Comparison of ENCODE assay signal across 18 mouse cellular contexts in genomic region chr10:88385758-88386157, GRCm38 (mm10). TPM values are rescaled to one million over a fixed set of nuclear protein-coding genes. Genes with fewer than 3 reads are reported as not detected.
A peak's percentile ranks its signal among the peaks of the same experiment; 100 is the strongest.
DNase-seq lines count a peak whose midpoint lies in the region; ATAC-seq and TF ChIP-seq lines count a peak whose summit lies in the region.
"Had no signal": no experiment of that assay in that cellular context is flagged by ENCODE, and none has a peak within 500 bp of the region (broad histone marks: within the 10 kb centered on the region; RNA-seq: fewer than 3 reads in every experiment).

No protein-coding gene starts in this region.

- TF ChIP-seq POLR2A in MEL (IDR thresholded peaks at IDR 0.05; ENCODE audit: control insufficient read depth in 1 of 2, insufficient read depth in 1 of 2, low read depth in 1 of 2, low read length in 2 of 2, poor library complexity in 1 of 2), result no peak

- no peak overlapping the region for H3K9ac ChIP-seq in kidney, postnatal 0 days (ENCODE audit: low read depth, low read length)
- no peak overlapping the region for H3K9ac ChIP-seq in MEL (ENCODE audit: control insufficient read depth, low read depth, low read length, poor library complexity, severe bottlenecking)
- no peak overlapping the region for H3K9ac ChIP-seq in hindbrain, embryonic 11.5 days (ENCODE audit: low read depth, low read length)
- H3K9ac ChIP-seq: forebrain, embryonic 12.5 days; limb, embryonic 12.5 days; neural tube, embryonic 15.5 days had no signal

- H3K4me2 ChIP-seq in kidney, postnatal 0 days (ENCODE audit: low read length), result no peak overlapping the region
- no peak overlapping the region for H3K4me2 ChIP-seq in hindbrain, embryonic 11.5 days (replicated peaks; ENCODE audit: low read depth, low read length)
- H3K4me2 ChIP-seq: forebrain, embryonic 12.5 days; limb, embryonic 12.5 days; neural tube, embryonic 15.5 days had no signal

- no peaks in the 10 kb centered on the region for H3K9me3 ChIP-seq in kidney, postnatal 0 days (replicated peaks; ENCODE audit: low read length)
- H3K9me3 ChIP-seq in MEL (replicated peaks; ENCODE audit: insufficient read depth, low read length), result no peaks in the 10 kb centered on the region
- H3K9me3 ChIP-seq in hindbrain, embryonic 11.5 days (ENCODE audit: control insufficient read depth, low read length), result no peaks in the 10 kb centered on the region
- H3K9me3 ChIP-seq: forebrain, embryonic 12.5 days; limb, embryonic 12.5 days; neural tube, embryonic 15.5 days had no signal

- peak; percentile 21 for DNase-seq in kidney, postnatal 0 days (ENCODE audit: low spot score)
- no peak for DNase-seq in kidney, postnatal 10 days
- DNase-seq in MEL (ENCODE audit: low read depth, low spot score), result peak; percentile 82
- no peak for DNase-seq in hindbrain, embryonic 11.5 days (ENCODE audit: low spot score)
- no peak for DNase-seq in gastrocnemius, postnatal 4 days (ENCODE audit: low spot score in 2 of 2)
- no peak for DNase-seq in adrenal gland, postnatal 14 days
- DNase-seq: cerebellum, adult 9-11 months; gastrocnemius, postnatal 10 days; layer of hippocampus, postnatal 36 days; right cerebral cortex, postnatal 14 days had no signal

- no peak for TF ChIP-seq RAD21 in MEL (IDR thresholded peaks at IDR 0.05; ENCODE audit: low read depth, low read length)

- ATAC-seq in kidney, postnatal 0 days (replicated peaks; ENCODE audit: low FRiP score, low read depth), result no peak
- peak; percentile 25 to 49; a peak in 2 of 4 replicates for ATAC-seq in hematopoietic stem cell, adult 5-6 weeks (replicated peaks in 1 of 2; ENCODE audit: insufficient read depth in 1 of 2, low FRiP score in 2 of 2, low TSS enrichment in 1 of 2, low read depth in 1 of 2, poor library complexity in 2 of 2, severe bottlenecking in 2 of 2)
- peak; percentile 93 for ATAC-seq in megakaryocyte-erythroid progenitor cell, adult 5-6 weeks (replicated peaks; ENCODE audit: low FRiP score, low TSS enrichment, poor library complexity, severe bottlenecking)
- ATAC-seq in hindbrain, embryonic 11.5 days (ENCODE audit: low FRiP score), result no peak
- ATAC-seq: activated CD4-positive, CD25-positive, alpha-beta regulatory T cell, adult 4 months; intestine, postnatal 0 days; midbrain, embryonic 16.5 days had no signal

- TF ChIP-seq EP300 in MEL (IDR thresholded peaks at IDR 0.05; ENCODE audit: low read depth in 1 of 2, low read length in 2 of 2), result peak; percentile 90 to 93

- H3K27me3 ChIP-seq in kidney, postnatal 0 days (ENCODE audit: insufficient read depth, low read length), result no peaks in the 10 kb centered on the region
- H3K27me3 ChIP-seq in MEL (ENCODE audit: control insufficient read depth in 1 of 2, insufficient read depth in 2 of 2, low read length in 2 of 2), result no peaks in the 10 kb centered on the region
- no peaks in the 10 kb centered on the region for H3K27me3 ChIP-seq in hindbrain, embryonic 11.5 days (ENCODE audit: control insufficient read depth, insufficient read depth, low read length)
- H3K27me3 ChIP-seq: forebrain, embryonic 12.5 days; limb, embryonic 12.5 days; neural tube, embryonic 15.5 days had no signal

- 57% methylated on average over 6 of the region's 6 CpGs for WGBS in kidney, postnatal 0 days
- WGBS in hindbrain, embryonic 11.5 days, result 87% methylated on average over 6 of the region's 6 CpGs

- H3K4me3 ChIP-seq in kidney, postnatal 0 days (replicated peaks; ENCODE audit: low read depth, low read length), result no peak overlapping the region
- no peak overlapping the region for H3K4me3 ChIP-seq in MEL (ENCODE audit: control insufficient read depth in 1 of 2, insufficient read depth in 1 of 2, low read depth in 2 of 2, low read length in 2 of 2)
- H3K4me3 ChIP-seq in hindbrain, embryonic 11.5 days (ENCODE audit: low read depth, low read length), result no peak overlapping the region
- H3K4me3 ChIP-seq: forebrain, embryonic 12.5 days; limb, embryonic 12.5 days; neural tube, embryonic 15.5 days had no signal

- no peak for TF ChIP-seq CTCF in kidney, postnatal 0 days (IDR thresholded peaks at IDR 0.05; ENCODE audit: low read depth)
- TF ChIP-seq CTCF in MEL (IDR thresholded peaks at IDR 0.05 in 2 of 3, conservative IDR thresholded peaks at IDR 0.05 in 1 of 3; ENCODE audit: control insufficient read depth in 1 of 3, insufficient read depth in 1 of 3, low read depth in 2 of 3, low read length in 3 of 3, poor library complexity in 1 of 3, severe bottlenecking in 1 of 3), result no peak

- 0 out of 2 replicates have a peak overlapping the region, but pooled peaks have one; percentile 50 for H3K27ac ChIP-seq in kidney, postnatal 0 days
- peak overlapping the region; percentile 20; the same call in 1 of the 2 replicates for H3K27ac ChIP-seq in MEL (ENCODE audit: control insufficient read depth, low read depth, low read length)
- H3K27ac ChIP-seq in hindbrain, embryonic 11.5 days (ENCODE audit: low read depth, low read length), result no peak overlapping the region
- H3K27ac ChIP-seq: forebrain, embryonic 12.5 days; limb, embryonic 12.5 days; neural tube, embryonic 15.5 days had no signal

- H3K4me1 ChIP-seq in kidney, postnatal 0 days (replicated peaks; ENCODE audit: insufficient read depth, low read length), result peaks cover 15% of the 10 kb centered on the region; the same call in 1 of the 2 replicates
- peaks cover 16 to 58% of the 10 kb centered on the region in 2 experiments for H3K4me1 ChIP-seq in MEL (ENCODE audit: control insufficient read depth in 1 of 2, insufficient read depth in 2 of 2, low read length in 2 of 2)
- H3K4me1 ChIP-seq in hindbrain, embryonic 11.5 days (replicated peaks; ENCODE audit: control insufficient read depth, insufficient read depth, low read length), result no peaks in the 10 kb centered on the region

- H3K79me2 ChIP-seq in MEL (ENCODE audit: control insufficient read depth, insufficient read depth, low read length, poor library complexity), result peaks cover 56% of the 10 kb centered on the region

- H3K36me3 ChIP-seq in kidney, postnatal 0 days (ENCODE audit: insufficient read depth, low read length), result no peaks in the 10 kb centered on the region
- peaks cover 0 to 54% of the 10 kb centered on the region in 2 experiments; a peak in 2 of 4 replicates for H3K36me3 ChIP-seq in MEL (ENCODE audit: control insufficient read depth in 1 of 2, insufficient read depth in 2 of 2, low read length in 2 of 2)
- H3K36me3 ChIP-seq in hindbrain, embryonic 11.5 days (ENCODE audit: control insufficient read depth, insufficient read depth, low read length), result no peaks in the 10 kb centered on the region
- H3K36me3 ChIP-seq: forebrain, embryonic 12.5 days; limb, embryonic 12.5 days; neural tube, embryonic 15.5 days had no signal

TF ChIP-seq in MEL, 35 proteins besides CTCF, POLR2A, EP300 and RAD21 (continues in another document):
- TF ChIP-seq BHLHE40 (IDR thresholded peaks at IDR 0.05; ENCODE audit: borderline replicate concordance, low read depth, low read length) (peak; percentile 53), ELF1 (IDR thresholded peaks at IDR 0.05; ENCODE audit: low read depth, low read length) (no peak), NELFE (IDR thresholded peaks at IDR 0.05; ENCODE audit: low read depth, low read length) (no peak), MAX (IDR thresholded peaks at IDR 0.05; ENCODE audit: low read length) (peak; percentile 52), ZKSCAN1 (IDR thresholded peaks at IDR 0.05; ENCODE audit: low read depth, low read length) (peak; percentile 56; the same call in 1 of the 2 replicates), USF2 (IDR thresholded peaks at IDR 0.05; ENCODE audit: borderline replicate concordance in 1 of 2, insufficient read depth in 1 of 2, low read depth in 1 of 2, low read length in 2 of 2) (no peak), USF1 (IDR thresholded peaks at IDR 0.05; ENCODE audit: low read depth, low read length) (no peak), TAL1 (IDR thresholded peaks at IDR 0.05; ENCODE audit: low read length) (peak; percentile 93), SMC3 (IDR thresholded peaks at IDR 0.05; ENCODE audit: low read depth, low read length) (no peak), ZNF384 (IDR thresholded peaks at IDR 0.05; ENCODE audit: low read depth, low read length) (no peak), KAT2A (conservative IDR thresholded peaks at IDR 0.05; ENCODE audit: low read depth, low read length) (no peak), MAZ (IDR thresholded peaks at IDR 0.05; ENCODE audit: low read depth, low read length) (no peak), MYB (IDR thresholded peaks at IDR 0.05; ENCODE audit: low read depth, low read length) (no peak), ZC3H11A (IDR thresholded peaks at IDR 0.05; ENCODE audit: low read depth, low read length) (no peak), MXI1 (IDR thresholded peaks at IDR 0.05; ENCODE audit: low read depth, low read length) (0 out of 2 replicates have a peak, but pooled peaks have one; percentile 52), ZMIZ1 (IDR thresholded peaks at IDR 0.05; ENCODE audit: low read depth, low read length) (no peak), GATA1 (IDR thresholded peaks at IDR 0.05; ENCODE audit: low read depth, low read length) (peak; percentile 94)

RNA-seq across cellular contexts. Expression of gene Gnptab, which starts 6.8 kb away (rescaled TPM):
- polyA plus RNA-seq in kidney, postnatal 0 days (2015; fragmentation: Nextera tagmentation; extraction: Ambion mirVana), result 9.0 and 10.2 TPM in 2 replicates
- 14.2 and 15.1 TPM in 2 replicates for total RNA-seq in MEL (2012; rRNA removed)
- polyA plus RNA-seq in MEL (2012; ENCODE audit: insufficient read depth in 1 of 2, insufficient read length in 2 of 2, low read depth in 1 of 2, low replicate concordance in 2 of 2, missing spikeins in 1 of 2), result 10 to 100 TPM in 1 of 2 experiments, not detected in 1; 24.1 TPM
- total RNA-seq in hematopoietic stem cell, adult 5-6 weeks (2017), result 55.6 and 65.2 TPM in 2 replicates
- total RNA-seq in megakaryocyte-erythroid progenitor cell, adult 5-6 weeks (2014; fragmentation: Nextera tagmentation), result 37.1 and 44.4 TPM in 2 replicates
- total RNA-seq in megakaryocyte-erythroid progenitor cell, adult 5-6 weeks (2017), result 39.3 and 45.2 TPM in 2 replicates
- polyA plus RNA-seq in hindbrain, embryonic 11.5 days (2014; fragmentation: Nextera tagmentation; extraction: Ambion mirVana), result 9.7 and 11.1 TPM in 2 replicates
- 10 to 100 TPM; 14.7 to 14.9 TPM for total RNA-seq in gastrocnemius, postnatal 4 days (2021)
- total RNA-seq in adrenal gland, postnatal 14 days (2021), result 25.0 and 26.1 TPM in 2 replicates

RNA-seq across cellular contexts. Expression of gene Dram1, which starts 6.9 kb away (rescaled TPM):
- 5.6 and 5.9 TPM in 2 replicates for polyA plus RNA-seq in kidney, postnatal 0 days (2015; fragmentation: Nextera tagmentation; extraction: Ambion mirVana)
- total RNA-seq in MEL (2012; rRNA removed), result not detected in 2 replicates
- polyA plus RNA-seq in MEL (2012; ENCODE audit: insufficient read depth in 1 of 2, insufficient read length in 2 of 2, low read depth in 1 of 2, low replicate concordance in 2 of 2, missing spikeins in 1 of 2), result under 1 TPM in 1 of 2 experiments, not detected in 1; 0.17 TPM
- total RNA-seq in hematopoietic stem cell, adult 5-6 weeks (2017), result 1.5 and 7.1 TPM in 2 replicates
- total RNA-seq in megakaryocyte-erythroid progenitor cell, adult 5-6 weeks (2014; fragmentation: Nextera tagmentation), result not detected in 2 replicates
- total RNA-seq in megakaryocyte-erythroid progenitor cell, adult 5-6 weeks (2017), result 0.76 and 0.80 TPM in 2 replicates
- 0.59 and 1.0 TPM in 2 replicates for polyA plus RNA-seq in hindbrain, embryonic 11.5 days (2014; fragmentation: Nextera tagmentation; extraction: Ambion mirVana)
- 1 to 10 TPM; 4.2 to 4.9 TPM for total RNA-seq in gastrocnemius, postnatal 4 days (2021)
- total RNA-seq in adrenal gland, postnatal 14 days (2021), result 6.0 and 7.8 TPM in 2 replicates

Comparison
In these comparisons a context has a peak if more than half of its experiments do, and no peak if none do; other contexts are left out.
1. DNase-seq: peak in kidney, postnatal 0 days (single experiment) and MEL (single experiment); none in kidney, postnatal 10 days (single experiment), hindbrain, embryonic 11.5 days (single experiment), gastrocnemius, postnatal 4 days (0 of 2) and adrenal gland, postnatal 14 days (single experiment).
2. ATAC-seq: peak in hematopoietic stem cell, adult 5-6 weeks (2 of 2) and megakaryocyte-erythroid progenitor cell, adult 5-6 weeks (single experiment); none in kidney, postnatal 0 days (single experiment) and hindbrain, embryonic 11.5 days (single experiment).